Mouse (Mus musculus) natural killer cell, adult 2 months (primary cell): ENCODE measurements around the gene Gata1.
"Not testable (repeated sequence)": the region's sequence is repeated elsewhere in the genome, so short reads cannot be mapped to it uniquely, and the experiment has no call there.

Experiments used
- DNase-seq, 2 experiments: peaks; one replicate each; pipeline ENCODE4 v3.0.0; 2022; ENCODE audit warnings: low spot score in 2 of 2

Gene Gata1

DNA sequence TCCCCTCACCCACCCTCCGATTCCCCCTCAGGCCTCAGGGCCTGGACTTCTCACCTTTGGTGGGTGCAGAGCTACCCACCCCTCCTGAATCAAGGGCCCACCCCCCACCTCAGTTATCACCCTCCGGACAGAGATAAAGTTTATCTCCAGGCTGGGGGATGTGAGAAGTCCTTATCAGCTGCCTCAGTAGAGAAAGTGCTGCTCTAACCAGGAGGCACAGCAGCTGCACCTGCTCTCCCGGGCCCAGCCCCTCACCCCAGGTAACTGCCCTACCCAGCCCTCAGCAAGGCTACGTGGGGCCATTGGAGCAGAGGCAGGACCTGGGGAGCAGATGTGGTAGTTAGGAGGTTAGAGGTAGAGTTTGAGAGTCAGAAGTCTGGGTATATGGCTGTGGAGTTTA, 11.7 kb downstream of the Gata1 start:
- DNase-seq: no peak

GRCm38 (mm10) chrX:7963829-7964626, 13.8 kb downstream of the Gata1 start:
- DNase-seq: no peak

DNA sequence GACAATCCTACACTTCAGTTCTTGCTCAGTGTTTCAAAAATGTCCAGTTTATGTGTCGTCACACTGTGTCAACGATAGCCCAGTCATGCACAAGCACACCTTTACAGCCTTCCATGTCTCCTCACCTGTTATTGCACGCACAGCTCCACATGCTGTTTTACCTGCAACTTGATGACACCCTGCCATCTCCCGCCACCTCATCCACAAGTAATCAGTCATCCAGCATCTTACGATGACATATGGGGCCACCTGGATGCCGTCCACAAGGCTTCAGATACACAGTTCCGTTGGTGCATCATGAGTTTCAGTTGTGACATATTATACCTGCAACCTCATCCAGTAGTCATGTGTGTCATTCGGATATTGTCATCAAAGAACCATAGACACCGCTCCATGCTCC, 19.0 kb downstream of the Gata1 start:
- DNase-seq: no peak

- DNase-seq: no peak
Observed at GRCm38 (mm10) chrX:7950091-7950490, 27.8 kb downstream of the Gata1 start.

GRCm38 (mm10) chrX:7947900-7948492, 29.9 kb downstream of the Gata1 start:
- peak; percentile 81 to 89 for DNase-seq

DNA sequence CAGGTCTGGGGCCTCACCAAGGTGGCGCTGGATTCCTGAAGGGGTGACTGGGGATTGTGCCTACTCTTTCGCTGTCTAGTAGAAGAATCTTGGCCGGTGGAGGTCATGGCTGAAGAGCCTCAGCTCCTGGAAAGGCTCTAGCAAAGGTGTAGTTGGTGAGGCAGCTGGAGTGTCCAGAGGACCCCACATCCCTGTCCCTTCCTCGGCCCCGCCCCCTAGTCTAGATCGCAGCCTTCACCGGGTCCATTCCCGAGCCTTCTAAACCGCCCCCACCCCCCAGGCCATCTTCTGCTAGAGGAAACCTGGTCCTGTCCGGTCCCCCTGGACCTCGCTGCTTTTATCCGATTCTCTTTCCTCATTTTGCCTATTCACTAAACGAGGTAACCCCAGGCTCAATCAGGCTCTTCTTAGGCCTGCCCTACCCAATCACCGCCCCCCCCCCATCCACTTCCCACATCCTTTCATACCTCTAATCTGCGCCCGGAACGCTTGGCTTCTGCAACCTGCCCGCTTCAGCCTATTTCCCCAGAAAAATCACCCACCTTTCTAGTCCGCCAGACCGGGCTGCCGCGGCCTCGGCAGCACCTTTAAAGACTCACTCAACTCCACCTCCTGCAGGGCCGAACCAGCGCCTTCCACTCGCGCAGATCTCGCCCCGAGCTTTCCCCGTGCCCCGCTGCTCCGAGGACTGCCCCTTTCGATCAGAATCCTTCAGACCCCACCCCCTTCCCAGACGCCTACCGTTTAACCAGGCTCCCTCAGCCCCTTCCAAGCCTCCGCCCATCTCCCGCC, 30.6 kb downstream of the Gata1 start, which contains the start of gene Hdac6:
Gene Hdac6 (minus strand): TSS at position 782 of the 792 bp plus-strand sequence.
- DNase-seq: no peak

DNA sequence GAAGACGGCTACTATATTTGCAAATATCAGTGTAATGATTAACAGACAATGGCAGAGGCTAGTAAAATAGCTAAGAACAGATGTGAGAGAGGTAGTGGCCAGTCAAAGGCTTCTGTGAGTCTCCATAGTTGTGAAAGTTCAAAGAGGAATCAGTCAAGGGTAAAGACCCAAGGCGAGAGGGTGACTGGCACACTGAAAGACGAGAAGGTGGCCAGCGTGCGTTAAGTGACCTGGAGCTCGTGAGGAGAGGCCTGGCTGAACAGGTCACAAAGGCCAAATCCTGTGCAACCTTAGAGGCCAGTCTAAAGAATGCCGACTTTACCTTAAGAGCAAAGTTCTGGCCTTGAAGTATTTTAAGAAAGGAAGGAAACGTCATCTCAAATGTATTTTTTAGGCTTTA, 32.3 kb downstream of the Gata1 start:
- DNase-seq: no peak

DNA sequence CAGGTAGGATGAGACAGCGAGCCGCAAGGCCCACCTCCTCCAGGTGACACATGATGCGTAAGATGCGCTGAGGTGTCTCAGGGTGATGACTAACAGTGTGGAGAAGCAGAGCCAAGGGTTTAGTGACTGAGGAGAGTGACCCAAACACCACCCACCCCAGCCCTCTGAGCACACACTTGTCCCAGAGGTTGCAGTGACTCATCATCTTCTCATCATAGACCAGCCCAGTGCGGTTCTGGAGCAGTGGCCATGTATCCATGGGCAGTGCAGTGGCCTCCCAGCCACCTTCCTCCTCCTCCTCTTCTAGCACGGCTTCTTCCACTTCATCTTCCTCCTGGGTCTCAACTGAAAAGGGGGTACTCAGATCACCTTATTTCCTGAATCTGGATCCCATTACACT, 40.2 kb downstream of the Gata1 start:
- DNase-seq: no peak

DNA sequence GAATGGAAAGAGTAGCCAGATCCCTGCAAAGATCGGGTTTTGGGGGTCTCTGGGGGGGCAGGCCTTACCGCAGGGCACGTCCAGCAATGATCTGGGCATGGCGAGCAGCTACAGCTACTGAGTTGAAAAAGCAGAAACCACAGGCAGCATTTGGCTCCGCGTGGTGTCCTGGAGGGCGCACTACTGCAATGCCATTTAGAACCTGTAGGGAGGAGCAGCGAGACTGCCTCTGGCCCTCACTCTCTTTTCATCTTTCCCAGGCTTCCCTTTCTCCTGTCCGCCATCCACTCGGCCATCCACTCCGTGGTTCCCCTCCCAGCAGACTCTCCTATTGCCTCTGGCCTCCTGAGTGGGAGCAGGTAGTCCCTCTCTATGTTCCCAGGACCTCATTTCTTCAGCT, 41.0 kb downstream of the Gata1 start:
- no peak for DNase-seq

DNA sequence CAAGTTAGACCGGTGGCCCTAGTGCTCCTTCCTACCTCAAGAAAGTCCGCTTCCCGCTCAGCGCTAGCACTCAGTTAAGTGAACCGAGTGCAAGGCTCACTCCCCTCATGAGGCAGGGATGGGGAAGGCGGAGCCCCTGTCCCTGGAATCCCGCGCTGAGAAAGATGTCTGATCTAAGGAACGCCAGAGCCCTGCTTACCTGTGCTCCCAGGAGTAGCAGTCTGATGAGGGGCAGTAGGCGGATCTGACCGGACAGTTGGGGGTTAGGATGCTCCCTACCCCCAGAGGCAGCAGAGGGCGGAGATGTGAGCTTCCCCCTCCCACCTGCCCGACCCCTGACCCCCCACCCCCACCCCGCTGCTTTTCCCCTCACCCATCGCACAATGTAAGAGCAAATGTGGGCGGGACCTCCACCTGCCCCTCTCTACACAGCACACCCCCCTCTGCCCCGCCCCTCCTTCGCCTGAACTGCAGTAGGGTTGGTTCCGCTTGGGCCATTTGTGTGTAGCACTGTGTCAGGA, 49.5 kb downstream of the Gata1 start, which contains the start of gene Eras:
Gene Eras (minus strand): TSS at position 338 of the 521 bp plus-strand sequence.
- no peak for DNase-seq

DNA sequence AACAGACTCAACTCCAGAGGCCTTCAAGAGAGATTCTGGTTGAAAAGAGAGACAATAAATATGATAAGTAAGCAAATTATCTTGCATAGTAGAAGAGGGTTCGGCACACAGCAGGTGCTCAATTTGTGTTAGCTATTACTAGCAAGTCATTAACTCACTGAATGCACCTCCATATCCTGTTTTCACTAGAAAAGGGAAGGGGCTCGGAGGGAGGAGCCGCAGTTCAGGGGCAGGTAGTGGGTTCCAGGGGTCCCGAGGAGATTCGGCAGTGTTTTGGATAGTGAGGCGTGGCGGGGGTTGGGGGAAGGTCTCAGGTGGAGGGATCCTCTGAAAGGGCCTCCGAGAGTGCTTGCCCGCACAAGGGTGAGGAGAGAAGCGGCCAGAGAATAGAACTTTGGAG, 50.8 kb downstream of the Gata1 start:
- DNase-seq: no peak

- DNase-seq: no peak
Observed at GRCm38 (mm10) chrX:7926266-7926665, 51.6 kb downstream of the Gata1 start.

- DNase-seq: no peak
Observed at GRCm38 (mm10) chrX:7922032-7922431, 55.8 kb downstream of the Gata1 start.

GRCm38 (mm10) chrX:7919601-7920383, 58.1 kb downstream of the Gata1 start, which contains the start of gene Pcsk1n:
Gene Pcsk1n (plus strand): TSS chrX:7919822.
- DNase-seq: no peak

DNA sequence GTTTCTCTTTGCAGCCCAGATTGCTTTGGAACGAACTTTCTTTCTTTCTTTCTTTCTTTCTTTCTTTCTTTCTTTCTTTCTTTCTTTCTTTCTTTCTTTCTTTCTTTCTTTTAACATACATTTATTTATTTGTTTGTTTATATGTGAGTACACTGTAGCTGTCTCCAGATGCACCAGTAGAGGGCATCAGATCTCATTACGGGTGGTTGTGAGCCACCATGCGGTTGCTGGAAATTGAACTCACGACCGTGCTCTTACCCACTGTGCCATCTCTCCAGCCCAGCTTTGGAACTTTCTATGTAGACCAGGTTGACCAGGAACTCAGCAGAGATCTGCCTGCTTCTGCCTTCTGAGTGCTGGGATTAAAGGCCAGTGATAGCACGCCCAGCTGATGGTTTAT, 59.9 kb downstream of the Gata1 start:
- DNase-seq: not testable (repeated sequence)

DNA sequence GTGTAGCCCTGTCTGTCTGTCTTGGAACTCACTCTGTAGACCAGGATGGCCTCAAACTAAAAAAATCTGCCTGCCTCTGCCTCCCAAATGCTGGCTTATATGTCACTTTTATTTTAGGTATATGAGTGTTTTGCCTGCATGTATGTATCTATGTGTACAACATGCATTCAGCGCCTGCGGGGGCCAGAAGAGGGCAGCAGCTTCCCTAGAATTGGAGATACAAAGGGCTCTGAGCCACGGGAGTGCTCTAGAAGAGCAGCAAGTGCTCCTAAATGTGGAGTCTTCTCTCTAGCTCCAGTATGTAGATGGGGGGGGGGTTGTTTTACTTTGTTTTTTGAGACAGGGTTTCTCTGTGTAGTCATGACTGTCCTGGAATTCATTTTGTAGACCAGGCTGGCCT, 62.2 kb downstream of the Gata1 start:
- peak; percentile 12 to 24 for DNase-seq

DNA sequence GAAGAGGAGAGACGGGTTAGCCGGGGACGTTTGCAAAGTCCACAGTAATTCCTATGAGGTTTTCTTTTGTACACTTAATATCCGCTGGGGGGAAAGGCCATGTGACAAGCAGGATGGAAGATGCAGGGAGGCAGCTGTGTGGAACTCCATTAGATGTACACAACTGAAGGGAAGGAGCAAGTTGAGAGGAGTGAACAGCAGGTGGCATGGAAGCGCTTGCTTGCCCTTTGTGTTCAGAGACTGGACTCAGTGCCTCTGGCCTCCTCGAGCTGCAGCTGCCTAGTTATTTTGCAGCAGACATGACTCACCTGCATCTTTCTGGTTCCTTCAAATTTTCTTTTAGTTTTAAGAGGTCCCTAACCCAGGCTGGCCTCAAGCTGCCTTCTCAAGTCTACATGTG, 67.4 kb downstream of the Gata1 start:
- DNase-seq: no peak
